Mouse (Mus musculus): ENCODE data around the gene F13a1.

- TF ChIP-seq CTCF (IDR thresholded peaks at IDR 0.05; ENCODE audit: low read depth, low read length), result no peak
- no peak for TF ChIP-seq POLR2A (IDR thresholded peaks at IDR 0.05; ENCODE audit: insufficient read depth, low read length)
Measured at GRCm38 (mm10) chr13:37056662-37057061, 6.6 kb upstream of the F13a1 start.

Data from ES-Bruce4 (cell line).